Comparison of ENCODE assay signal across 10 mouse cellular contexts in the genomic region with DNA sequence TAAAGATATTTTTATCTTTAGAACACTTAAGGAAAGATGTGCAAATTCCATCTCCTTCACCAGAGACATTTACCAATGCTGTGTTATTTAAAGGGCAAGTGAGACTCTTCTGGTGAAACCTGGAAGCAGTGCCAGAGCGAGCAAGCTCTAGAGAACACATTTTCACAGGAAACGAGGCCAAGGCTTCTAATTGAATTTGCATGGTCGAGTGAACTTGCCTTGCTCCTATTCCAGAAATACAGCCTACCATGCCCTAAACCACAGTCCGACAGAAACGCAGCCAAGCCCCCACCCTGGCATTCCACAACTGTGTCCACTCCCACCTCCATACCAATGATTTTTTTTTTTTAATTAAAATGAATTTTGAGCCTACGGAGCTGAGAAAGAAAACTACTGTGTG.
A peak's percentile ranks its signal among the peaks of the same experiment; 100 is the strongest.
DNase-seq lines count a peak whose midpoint lies in the region; ATAC-seq lines count a peak whose summit lies in the region.
"Had no signal": no experiment of that assay in that cellular context is flagged by ENCODE, and none has a peak within 500 bp of the region (broad histone marks: within the 10 kb centered on the region; RNA-seq: fewer than 3 reads in every experiment).

No protein-coding gene starts in this region.

- ATAC-seq in kidney, embryonic 14.5 days (ENCODE audit: low FRiP score, low TSS enrichment): peak; percentile 66

- intact Hi-C loops in heart, postnatal 14 days (cut with DNase I): no loop called here

- H3K27ac ChIP-seq in kidney, embryonic 14.5 days (ENCODE audit: low read depth, low read length): peak overlapping the region; percentile 47; the same call in 1 of the 2 replicates
- H3K27ac ChIP-seq: liver, embryonic 15.5 days had no signal

- H3K27me3 ChIP-seq in kidney, embryonic 14.5 days (ENCODE audit: control insufficient read depth, insufficient read depth, low read length): no peaks in the 10 kb centered on the region
- H3K27me3 ChIP-seq: liver, embryonic 15.5 days had no signal

- DNase-seq in frontal cortex, adult 2 months (ENCODE audit: extremely low spot score in 1 of 2, low spot score in 1 of 2): peak; percentile 23 to 53
- DNase-seq in frontal cortex, postnatal 25 days (ENCODE audit: low spot score in 2 of 2): no peak
- DNase-seq in NIH3T3 (ENCODE audit: low read depth): peak; percentile 61
- DNase-seq in embryo, embryonic 11 days: peak; percentile 46
- DNase-seq in heart, adult 18-20 months: no peak
- no peak for DNase-seq in heart, postnatal 14 days
- no peak for DNase-seq in spleen, adult 12 weeks (ENCODE audit: low spot score)

- H3K4me1 ChIP-seq in kidney, embryonic 14.5 days (ENCODE audit: control insufficient read depth, insufficient read depth, low read length): peaks cover 23% of the 10 kb centered on the region
- H3K4me1 ChIP-seq: liver, embryonic 15.5 days had no signal

- no peaks in the 10 kb centered on the region for H3K36me3 ChIP-seq in kidney, embryonic 14.5 days (ENCODE audit: control insufficient read depth, insufficient read depth, low read length)
- H3K36me3 ChIP-seq: liver, embryonic 15.5 days had no signal

- H3K4me2 ChIP-seq in kidney, embryonic 14.5 days (replicated peaks; ENCODE audit: low read depth, low read length): no peak overlapping the region
- H3K4me2 ChIP-seq: liver, embryonic 15.5 days had no signal

- H3K9ac ChIP-seq in kidney, embryonic 14.5 days (ENCODE audit: low read depth, low read length): no peak overlapping the region
- H3K9ac ChIP-seq: liver, embryonic 15.5 days had no signal

- 21% methylated on average over 6 of the region's 6 CpGs for WGBS in kidney, embryonic 14.5 days

- H3K4me3 ChIP-seq in kidney, embryonic 14.5 days (ENCODE audit: low read length): no peak overlapping the region
- H3K4me3 ChIP-seq: erythroblast, embryonic 14.5 days; liver, embryonic 15.5 days had no signal

- H3K9me3 ChIP-seq in kidney, embryonic 14.5 days (ENCODE audit: control insufficient read depth, low read length): no peaks in the 10 kb centered on the region
- H3K9me3 ChIP-seq: liver, embryonic 15.5 days had no signal

Comparison
In these comparisons a context has a peak if more than half of its experiments do, and no peak if none do; other contexts are left out.
1. DNase-seq: peak in frontal cortex, adult 2 months (2 of 2), NIH3T3 (single experiment) and embryo, embryonic 11 days (single experiment); none in frontal cortex, postnatal 25 days (0 of 2), heart, adult 18-20 months (0 of 2), heart, postnatal 14 days (0 of 2) and spleen, adult 12 weeks (single experiment).